Mouse (Mus musculus): Measurements from ENCODE around the gene Trip10. TPM values are rescaled to one million over a fixed set of nuclear protein-coding genes. Genes with fewer than 3 reads are reported as not detected.
A peak's percentile ranks its signal among the peaks of the same experiment; 100 is the strongest.

The Trip10 gene
- polyA plus RNA-seq, 1 experiment, result 20.4 TPM

DNA sequence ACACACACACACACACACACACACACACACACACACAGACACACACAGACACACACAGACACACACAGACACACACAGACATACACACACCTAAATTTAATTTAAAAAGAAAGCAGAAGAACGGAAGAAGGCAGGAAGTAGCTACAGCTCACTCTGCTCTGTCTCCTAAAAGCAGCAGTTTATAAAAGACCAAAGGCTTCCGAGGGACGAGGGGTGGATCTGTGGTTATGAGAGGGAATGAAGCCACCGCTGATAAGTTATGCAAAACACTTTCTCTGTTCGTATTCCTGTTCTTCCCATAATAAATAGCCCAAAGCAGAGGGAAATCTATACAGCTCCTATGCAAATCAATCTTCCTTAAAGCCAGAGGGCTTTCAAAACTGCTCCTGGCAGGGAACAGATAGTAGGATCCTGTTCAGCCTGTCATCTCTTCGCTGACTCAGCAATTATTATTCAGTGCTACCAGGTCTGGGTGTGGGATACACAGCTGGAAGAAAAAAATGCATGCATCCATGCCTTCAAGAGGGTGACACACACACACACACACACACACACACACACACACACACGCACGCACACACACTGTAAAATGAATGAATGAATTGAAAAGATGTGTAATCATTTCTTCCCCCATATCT, 37.6 kb downstream of the Trip10 start:
- no peak overlapping the region for H3K4me3 ChIP-seq (ENCODE audit: insufficient read depth, low read depth, low read length)

DNA sequence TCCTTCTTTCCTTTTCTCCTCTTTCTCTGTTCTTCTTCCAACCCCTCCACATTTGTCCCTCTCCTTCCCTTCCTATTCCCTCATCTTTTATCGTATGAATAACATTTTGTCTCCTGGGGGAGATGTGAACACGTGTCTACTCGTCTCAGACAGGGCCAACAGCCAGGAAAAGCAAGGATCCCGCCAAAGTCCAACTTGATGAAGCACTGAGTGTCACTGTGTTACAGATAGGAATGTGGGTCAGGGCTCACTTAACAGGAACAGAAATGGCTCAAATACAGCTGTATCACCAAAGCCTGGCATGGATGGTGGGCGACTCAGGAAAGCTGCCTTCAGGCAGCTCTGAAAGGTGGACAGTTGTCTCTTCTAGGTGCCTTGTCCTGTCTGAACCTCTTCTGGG, 40.0 kb downstream of the Trip10 start:
- no peak overlapping the region for H3K27ac ChIP-seq (replicated peaks; ENCODE audit: low read depth, low read length)
- H3K4me3 ChIP-seq (ENCODE audit: insufficient read depth, low read depth, low read length), result no peak overlapping the region
- H3K4me1 ChIP-seq (ENCODE audit: control insufficient read depth, insufficient read depth, insufficient read length, low read length), result peaks cover 13% of the 10 kb centered on the region

More for the DNA sequence above, 37.6 kb downstream of the Trip10 start:
- peaks cover 13% of the 10 kb centered on the region for H3K4me1 ChIP-seq (ENCODE audit: control insufficient read depth, insufficient read depth, insufficient read length, low read length)
- H3K27ac ChIP-seq (replicated peaks; ENCODE audit: low read depth, low read length), result 0 out of 2 replicates have a peak overlapping the region, but pooled peaks have one; percentile 10

DNA sequence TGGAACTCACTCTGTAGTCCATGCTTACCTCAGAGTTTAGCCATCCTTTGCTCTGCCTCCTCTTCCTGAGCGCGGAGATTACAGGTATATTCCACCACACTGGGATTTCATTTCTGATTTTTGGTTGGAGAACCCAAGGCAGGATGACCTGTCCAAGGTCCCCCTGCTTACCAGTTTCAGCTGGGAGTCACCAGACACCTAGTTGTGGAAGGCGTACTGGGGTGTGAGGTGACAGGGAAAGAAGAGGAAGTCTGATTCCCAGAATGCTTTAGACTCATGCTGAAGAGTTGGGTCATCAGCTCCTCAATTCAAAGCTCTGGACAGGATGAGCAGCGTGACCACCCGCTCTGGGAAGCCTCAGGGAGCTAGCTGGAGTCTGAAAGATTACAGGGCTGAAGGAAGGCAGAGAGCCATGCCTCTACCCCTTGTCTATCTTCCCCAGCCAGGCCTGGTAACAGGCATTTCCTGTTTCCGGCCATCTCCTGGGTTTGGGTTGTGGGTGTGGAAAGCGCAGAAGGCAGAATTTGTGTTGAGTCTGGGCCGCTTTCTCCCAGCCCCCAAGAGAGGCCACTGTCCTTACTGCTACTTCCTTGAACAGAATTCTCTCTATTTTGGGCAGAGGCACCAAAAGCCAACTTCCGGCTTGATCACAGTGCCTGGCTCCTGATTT, 40.9 kb downstream of the Trip10 start:
- H3K27ac ChIP-seq (replicated peaks; ENCODE audit: low read depth, low read length), result peak overlapping the region; percentile 54
- H3K4me1 ChIP-seq (ENCODE audit: control insufficient read depth, insufficient read depth, insufficient read length, low read length), result peaks cover 9% of the 10 kb centered on the region; the same call in 1 of the 2 replicates
- no peak overlapping the region for H3K4me3 ChIP-seq (ENCODE audit: insufficient read depth, low read depth, low read length)

DNA sequence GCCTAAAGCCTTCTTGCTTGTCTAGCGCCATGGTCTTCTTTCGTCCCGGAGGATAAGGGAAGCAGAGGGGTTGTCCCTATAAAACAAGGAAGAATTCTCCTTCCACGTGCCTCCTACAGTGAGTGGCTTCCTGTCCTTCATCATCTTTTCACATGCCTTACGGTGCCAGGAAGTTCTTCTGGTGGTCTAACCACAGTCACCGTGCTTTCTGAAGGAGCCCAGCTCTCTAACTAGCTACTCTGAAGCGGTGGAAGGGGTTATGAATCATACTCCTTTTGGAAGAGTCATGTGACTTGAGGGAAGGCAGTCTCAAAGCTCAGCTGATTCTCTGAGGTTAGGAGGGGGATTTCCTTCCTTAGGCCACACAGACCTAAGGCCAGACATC, 41.4 kb downstream of the Trip10 start:
- H3K27ac ChIP-seq (replicated peaks; ENCODE audit: low read depth, low read length), result peak overlapping the region; percentile 54
- H3K4me1 ChIP-seq (ENCODE audit: control insufficient read depth, insufficient read depth, insufficient read length, low read length), result peaks cover 5% of the 10 kb centered on the region; the same call in 1 of the 2 replicates
- H3K4me3 ChIP-seq (ENCODE audit: insufficient read depth, low read depth, low read length), result no peak overlapping the region

DNA sequence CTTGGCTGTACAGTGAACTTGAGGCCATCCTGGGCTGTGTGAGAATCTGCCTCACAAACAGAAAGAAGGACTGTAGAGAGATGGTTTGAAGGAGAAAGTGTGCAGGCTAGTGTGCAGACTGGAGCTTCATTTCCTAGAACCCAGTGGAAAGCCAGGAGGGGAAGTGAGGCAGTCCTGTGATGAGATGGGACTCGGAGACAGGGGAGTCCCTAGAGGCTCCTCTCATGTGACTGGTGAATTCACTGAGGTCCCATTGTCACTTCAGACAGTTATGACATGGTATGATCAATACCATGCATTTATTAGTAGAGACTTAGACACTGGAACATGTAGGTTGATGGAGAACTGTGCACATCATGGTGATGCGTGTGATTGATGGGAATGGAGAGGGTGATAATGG, 43.0 kb downstream of the Trip10 start:
- no peaks in the 10 kb centered on the region for H3K4me1 ChIP-seq (ENCODE audit: control insufficient read depth, insufficient read depth, insufficient read length, low read length)
- H3K27ac ChIP-seq (replicated peaks; ENCODE audit: low read depth, low read length), result no peak overlapping the region
- H3K4me3 ChIP-seq (ENCODE audit: insufficient read depth, low read depth, low read length), result no peak overlapping the region

DNA sequence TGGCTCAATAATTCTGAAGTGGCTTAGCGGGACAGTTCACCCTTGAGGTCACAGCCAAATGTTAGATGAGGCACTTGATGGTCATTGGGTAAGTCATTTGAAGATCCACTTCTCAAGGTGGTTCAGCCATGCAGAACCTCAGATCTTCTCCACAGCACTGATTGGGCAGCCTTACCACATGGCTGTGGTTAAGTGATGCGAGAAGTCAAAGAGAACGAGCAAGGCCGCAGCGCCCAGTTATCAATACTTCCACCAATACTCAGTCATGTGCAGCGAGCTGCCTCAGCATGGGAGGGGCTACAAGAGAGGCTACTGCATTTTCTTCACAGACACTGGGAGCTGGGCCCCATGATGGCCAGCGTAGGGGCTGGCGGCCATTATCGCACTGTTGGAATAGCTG, 43.7 kb downstream of the Trip10 start:
- H3K4me1 ChIP-seq (ENCODE audit: control insufficient read depth, insufficient read depth, insufficient read length, low read length), result no peaks in the 10 kb centered on the region
- H3K27ac ChIP-seq (replicated peaks; ENCODE audit: low read depth, low read length), result no peak overlapping the region
- no peak overlapping the region for H3K4me3 ChIP-seq (ENCODE audit: insufficient read depth, low read depth, low read length)

DNA sequence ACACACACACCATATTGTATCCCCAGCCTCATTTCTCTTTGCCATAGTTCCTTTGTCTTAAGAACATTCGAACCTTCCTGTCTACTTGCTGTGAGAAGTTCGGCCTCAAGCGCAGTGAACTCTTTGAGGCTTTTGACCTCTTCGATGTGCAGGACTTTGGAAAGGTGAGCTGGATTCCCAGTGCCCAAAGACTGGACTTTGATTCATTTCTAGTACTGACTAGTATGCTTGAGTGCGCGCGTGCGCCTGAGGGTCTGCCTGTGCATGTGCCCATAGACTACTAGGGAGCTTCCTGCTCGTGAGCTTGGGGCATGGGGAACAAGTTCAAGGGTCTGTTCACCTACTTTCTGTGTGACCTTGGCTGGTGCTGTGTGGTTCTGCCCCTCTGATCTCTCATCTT, 46.7 kb downstream of the Trip10 start:
- no peaks in the 10 kb centered on the region for H3K4me1 ChIP-seq (ENCODE audit: control insufficient read depth, insufficient read depth, insufficient read length, low read length)
- H3K4me3 ChIP-seq (ENCODE audit: insufficient read depth, low read depth, low read length), result no peak overlapping the region

DNA sequence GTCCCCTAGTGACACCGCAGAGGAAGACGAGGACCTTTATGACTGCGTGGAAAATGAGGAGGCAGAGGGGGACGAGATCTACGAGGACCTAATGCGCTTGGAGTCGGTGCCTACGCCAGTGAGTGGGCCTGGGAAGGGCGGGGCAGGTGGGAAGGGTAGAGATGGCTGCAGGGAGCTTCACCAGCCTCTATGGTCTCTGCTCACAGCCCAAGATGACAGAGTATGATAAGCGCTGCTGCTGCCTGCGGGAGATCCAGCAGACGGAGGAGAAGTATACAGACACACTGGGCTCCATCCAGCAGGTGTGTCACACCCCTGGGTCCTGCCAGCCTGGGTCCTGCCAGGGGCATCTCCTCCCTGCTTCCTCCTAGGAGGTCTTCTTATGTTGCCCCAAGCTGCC, 47.8 kb downstream of the Trip10 start:
- Histone ChIP-seq H3K4me3 (ENCODE audit: insufficient read depth, low read depth, low read length) (no peak overlapping the region), H3K27ac (replicated peaks; ENCODE audit: low read depth, low read length) (no peak overlapping the region), H3K4me1 (ENCODE audit: control insufficient read depth, insufficient read depth, insufficient read length, low read length) (no peaks in the 10 kb centered on the region)

More for the DNA sequence above, 46.7 kb downstream of the Trip10 start:
- H3K27ac ChIP-seq (replicated peaks; ENCODE audit: low read depth, low read length), result no peak overlapping the region

DNA sequence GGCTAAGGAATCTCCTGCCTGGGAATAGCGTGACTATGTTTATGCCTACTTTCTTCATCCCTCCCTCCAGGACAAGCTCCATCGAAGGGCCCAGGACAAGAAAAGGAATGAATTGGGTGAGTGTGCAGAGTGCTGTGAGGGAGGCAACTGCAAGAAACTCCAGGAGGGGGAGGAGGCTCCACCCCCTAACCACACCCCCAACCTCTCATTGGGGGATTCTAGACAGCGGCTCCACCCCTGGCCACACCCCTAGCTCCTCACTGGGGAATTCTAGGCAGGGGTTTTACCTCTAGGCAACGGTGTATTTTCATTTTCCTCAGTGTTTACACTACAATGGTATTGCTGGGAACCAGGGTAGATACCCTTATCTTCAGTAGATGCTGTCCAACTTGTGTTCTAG, 56.3 kb downstream of the Trip10 start:
- Histone ChIP-seq H3K27ac (replicated peaks; ENCODE audit: low read depth, low read length) (no peak overlapping the region), H3K4me3 (ENCODE audit: insufficient read depth, low read depth, low read length) (no peak overlapping the region), H3K4me1 (ENCODE audit: control insufficient read depth, insufficient read depth, insufficient read length, low read length) (no peaks in the 10 kb centered on the region)

DNA sequence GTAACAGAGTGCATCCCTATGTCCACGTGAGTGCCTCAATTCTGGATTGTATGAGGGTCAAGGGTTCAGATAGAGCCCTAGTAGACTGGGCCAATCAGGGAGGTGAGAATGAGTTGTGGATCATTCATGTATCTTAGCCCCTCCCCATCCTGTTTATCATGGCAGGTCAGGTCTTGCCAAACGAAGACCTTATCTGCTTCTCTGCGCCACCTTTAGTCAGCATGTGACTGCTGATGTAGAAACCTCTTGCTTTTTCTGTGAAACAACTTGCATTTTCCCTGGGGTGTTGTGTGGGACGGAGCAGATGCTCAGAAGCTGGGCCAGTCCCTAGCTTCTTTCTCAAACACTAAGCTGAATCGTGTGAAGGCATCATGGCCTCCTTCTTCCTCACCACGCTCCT, 57.8 kb downstream of the Trip10 start:
- H3K4me3 ChIP-seq (ENCODE audit: insufficient read depth, low read depth, low read length), result no peak overlapping the region
- no peak overlapping the region for H3K27ac ChIP-seq (replicated peaks; ENCODE audit: low read depth, low read length)
- H3K4me1 ChIP-seq (ENCODE audit: control insufficient read depth, insufficient read depth, insufficient read length, low read length), result no peaks in the 10 kb centered on the region

DNA sequence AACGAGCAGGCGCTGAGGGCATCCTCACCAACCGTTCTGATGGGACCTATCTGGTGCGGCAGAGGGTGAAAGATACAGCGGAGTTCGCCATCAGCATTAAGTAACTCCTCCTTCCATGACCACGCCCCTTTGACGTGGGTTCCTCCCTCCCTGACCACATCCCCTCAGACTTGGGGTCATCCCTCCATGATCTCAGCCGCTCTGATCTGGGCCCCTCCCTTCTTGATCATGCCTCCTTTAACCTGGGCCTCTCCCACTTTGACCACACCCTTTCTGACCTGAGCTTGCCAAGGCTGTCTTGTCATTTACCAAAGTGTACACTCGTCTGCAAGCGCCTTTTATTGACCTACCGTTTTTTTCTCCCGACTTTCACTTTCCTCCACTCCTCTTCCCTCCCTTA, 62.5 kb downstream of the Trip10 start:
- Histone ChIP-seq H3K4me1 (ENCODE audit: control insufficient read depth, insufficient read depth, insufficient read length, low read length) (no peaks in the 10 kb centered on the region), H3K27ac (replicated peaks; ENCODE audit: low read depth, low read length) (no peak overlapping the region), H3K4me3 (ENCODE audit: insufficient read depth, low read depth, low read length) (no peak overlapping the region)

Other genes with a start within 250 kb of the Trip10 start
- gene Pspn, start 249.4 kb upstream of the Trip10 start, polyA plus RNA-seq (2012; ENCODE audit: insufficient read depth, insufficient read length, missing spikeins), result not detected in 2 replicates
- 29.1 and 29.3 TPM in 2 replicates for gene Gtf2f1, start 238.2 kb upstream of the Trip10 start, polyA plus RNA-seq (2012; ENCODE audit: insufficient read depth, insufficient read length, missing spikeins)
- gene Gm17949, start 238.0 kb upstream of the Trip10 start, polyA plus RNA-seq (2012; ENCODE audit: insufficient read depth, insufficient read length, missing spikeins), result not detected in 2 replicates
- 18.7 and 21.7 TPM in 2 replicates for gene Khsrp, start 217.9 kb upstream of the Trip10 start, polyA plus RNA-seq (2012; ENCODE audit: insufficient read depth, insufficient read length, missing spikeins)
- not detected in 2 replicates for gene Slc25a41, start 207.8 kb upstream of the Trip10 start, polyA plus RNA-seq (2012; ENCODE audit: insufficient read depth, insufficient read length, missing spikeins)
- not detected in 2 replicates for gene Crb3, start 190.3 kb upstream of the Trip10 start, polyA plus RNA-seq (2012; ENCODE audit: insufficient read depth, insufficient read length, missing spikeins)
- gene Slc25a23, start 189.6 kb upstream of the Trip10 start, polyA plus RNA-seq (2012; ENCODE audit: insufficient read depth, insufficient read length, missing spikeins), result 107 and 161 TPM in 2 replicates
- 1.3 and 4.3 TPM in 2 replicates for gene Dennd1c, start 170.9 kb upstream of the Trip10 start, polyA plus RNA-seq (2012; ENCODE audit: insufficient read depth, insufficient read length, missing spikeins)
- gene Tubb4a, start 161.7 kb upstream of the Trip10 start, polyA plus RNA-seq (2012; ENCODE audit: insufficient read depth, insufficient read length, missing spikeins), result 2.4 and 2.9 TPM in 2 replicates
- 0.79 TPM in 1 of 2 replicates, not detected in the other for gene Tnfsf9, start 144.1 kb upstream of the Trip10 start, polyA plus RNA-seq (2012; ENCODE audit: insufficient read depth, insufficient read length, missing spikeins)
- not detected in 2 replicates for gene Cd70, start 99.7 kb upstream of the Trip10 start, polyA plus RNA-seq (2012; ENCODE audit: insufficient read depth, insufficient read length, missing spikeins)
- not detected in 2 replicates for gene Tnfsf14, start 55.3 kb upstream of the Trip10 start, polyA plus RNA-seq (2012; ENCODE audit: insufficient read depth, insufficient read length, missing spikeins)
- 266 and 361 TPM in 2 replicates for gene C3, start 21.3 kb upstream of the Trip10 start, polyA plus RNA-seq (2012; ENCODE audit: insufficient read depth, insufficient read length, missing spikeins)
- gene Gpr108, start 1.0 kb upstream of the Trip10 start, polyA plus RNA-seq (2012; ENCODE audit: insufficient read depth, insufficient read length, missing spikeins), result 36.4 and 36.6 TPM in 2 replicates
- gene Vav1, start 29.6 kb downstream of the Trip10 start, polyA plus RNA-seq (2012; ENCODE audit: insufficient read depth, insufficient read length, missing spikeins), result 1.3 and 1.5 TPM in 2 replicates
- 8.2 and 12.4 TPM in 2 replicates for gene Adgre1, start 109.2 kb downstream of the Trip10 start, polyA plus RNA-seq (2012; ENCODE audit: insufficient read depth, insufficient read length, missing spikeins)

All from brown adipose tissue, adult 24 weeks (tissue).